Mouse (Mus musculus): ENCODE results near the gene Hspa1a. TPM values are rescaled to one million over a fixed set of nuclear protein-coding genes. Genes with fewer than 3 reads are reported as not detected.

Hspa1a gene
- 100 to 1,000 TPM; 322 to 373 TPM for total RNA-seq (2023)

DNA sequence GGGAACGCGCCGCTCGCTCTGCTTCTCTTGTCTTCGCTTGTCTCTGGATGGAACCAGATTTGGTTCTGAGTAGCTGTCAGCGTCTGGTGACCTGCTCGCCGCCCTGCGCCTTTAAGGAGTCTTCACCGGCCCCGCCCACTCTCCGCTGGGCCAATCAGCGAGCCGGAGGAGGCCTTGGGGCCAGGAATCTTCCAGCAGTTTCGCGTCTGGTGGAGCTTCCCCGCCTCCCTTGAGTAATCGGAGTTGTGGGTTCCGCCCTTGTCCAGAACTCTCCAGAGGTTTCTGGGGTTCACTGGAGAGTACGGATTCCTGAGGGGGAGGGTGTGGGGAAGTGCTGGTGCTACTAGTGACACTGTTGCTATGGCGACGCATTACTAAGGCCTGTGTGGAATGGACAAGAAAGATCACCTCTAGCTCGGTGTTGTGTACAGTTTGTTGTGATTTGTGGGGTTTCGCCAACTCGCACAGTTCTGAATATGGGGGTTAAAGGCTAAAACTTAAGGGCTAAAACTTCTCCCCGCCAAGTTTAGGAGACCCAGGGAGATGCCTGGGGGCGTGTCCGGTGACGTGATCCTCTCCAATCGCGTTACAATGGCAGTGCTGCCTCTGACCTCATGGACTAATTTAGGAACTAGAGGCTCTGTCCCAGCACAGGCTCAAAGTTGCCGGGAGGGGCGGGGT is at the start of gene Hspa1a, which contains the start of gene Hspa1l:
Gene Hspa1a (minus strand): TSS at position 88 of the 681 bp plus-strand sequence.
Gene Hspa1l (plus strand): TSS at position 635 of the 681 bp plus-strand sequence.

DNA sequence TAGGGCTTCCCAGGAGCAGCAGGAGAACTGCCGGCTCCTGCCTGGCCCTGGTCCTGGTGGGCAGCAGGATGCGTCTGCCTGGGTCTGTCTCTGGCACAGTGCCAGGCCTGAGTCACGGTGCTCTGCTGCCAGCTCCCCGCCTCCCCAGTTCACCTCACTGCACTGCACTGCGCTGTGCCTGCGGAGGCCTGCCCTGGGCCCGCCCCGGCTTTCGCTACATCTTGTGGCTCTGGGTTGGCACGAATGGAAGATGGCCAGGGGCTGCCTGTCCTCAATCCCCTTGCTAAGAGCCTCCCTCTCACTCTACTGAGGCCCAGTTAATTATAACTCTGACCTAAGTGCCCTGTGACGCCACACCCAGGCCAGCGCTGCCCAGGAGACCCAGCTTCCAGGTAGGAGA is 44.4 kb upstream of the Hspa1a start, which contains the start of gene Vwa7:
Gene Vwa7 (plus strand): TSS at position 204 of the 400 bp plus-strand sequence.

DNA sequence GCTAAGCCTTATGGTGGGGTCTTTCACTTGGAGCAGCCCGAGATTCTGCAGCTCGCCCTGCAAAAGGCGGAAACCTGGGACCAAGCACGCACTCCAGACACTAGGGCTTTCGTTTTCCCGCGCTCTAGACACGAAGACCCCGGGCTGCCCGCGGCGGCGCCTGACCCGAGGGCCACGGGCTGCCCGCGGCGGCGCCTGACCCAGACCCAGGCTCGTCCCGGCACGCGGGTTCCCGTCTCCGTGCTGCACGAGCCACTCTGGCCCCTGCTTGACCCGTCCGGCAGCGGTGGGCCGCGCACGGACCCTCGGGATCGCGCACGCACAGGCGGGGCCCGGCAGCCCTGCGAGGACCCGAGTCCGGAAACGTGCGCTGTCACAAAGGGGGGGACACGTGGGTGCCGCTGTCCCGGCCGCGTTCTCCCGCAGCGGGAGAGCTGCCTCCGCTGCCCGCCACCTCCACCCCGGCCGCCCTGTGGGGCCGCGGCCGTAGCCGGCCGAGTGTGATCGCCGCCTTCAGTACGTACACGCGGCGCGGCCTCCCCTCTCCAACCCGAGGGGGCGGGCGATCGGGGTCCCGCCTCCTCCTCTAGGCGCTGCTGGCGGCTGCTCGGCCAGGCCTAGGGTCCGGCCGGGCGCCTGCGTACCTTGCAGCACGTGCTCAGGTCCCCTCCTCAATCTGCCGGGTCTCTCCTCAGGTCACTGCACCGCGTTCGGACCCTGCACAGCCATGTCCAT is 28.9 kb upstream of the Hspa1a start, which contains the start of gene Vars:
Gene Vars (plus strand): TSS at position 271 of the 735 bp plus-strand sequence.

DNA sequence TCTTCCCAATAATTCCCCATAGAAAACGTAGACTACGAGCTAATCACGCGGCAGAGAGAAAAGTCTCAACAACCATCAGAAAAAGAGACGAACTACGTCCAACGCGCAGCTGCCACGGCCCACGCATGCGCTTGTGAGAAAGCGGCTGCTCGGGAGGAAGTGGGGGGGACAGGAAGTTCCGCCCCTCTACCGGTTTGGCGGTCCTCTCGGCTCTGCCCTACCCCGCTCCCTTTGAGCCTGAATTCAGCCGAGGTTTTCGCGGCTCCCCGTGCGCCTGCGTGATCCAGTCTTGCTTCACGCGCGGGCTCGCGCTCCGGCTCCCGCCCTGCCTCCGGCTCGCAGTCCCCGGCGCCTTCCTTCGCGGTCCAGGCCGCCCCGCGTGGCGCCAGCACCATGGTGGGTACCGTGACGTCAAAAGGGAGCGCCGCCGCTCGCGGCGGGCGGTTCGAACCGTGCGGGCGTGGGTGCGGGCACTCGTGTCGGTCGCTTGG is 9.8 kb upstream of the Hspa1a start, which contains the start of gene Lsm2:
Gene Lsm2 (plus strand): TSS at position 173 of the 491 bp plus-strand sequence.

DNA sequence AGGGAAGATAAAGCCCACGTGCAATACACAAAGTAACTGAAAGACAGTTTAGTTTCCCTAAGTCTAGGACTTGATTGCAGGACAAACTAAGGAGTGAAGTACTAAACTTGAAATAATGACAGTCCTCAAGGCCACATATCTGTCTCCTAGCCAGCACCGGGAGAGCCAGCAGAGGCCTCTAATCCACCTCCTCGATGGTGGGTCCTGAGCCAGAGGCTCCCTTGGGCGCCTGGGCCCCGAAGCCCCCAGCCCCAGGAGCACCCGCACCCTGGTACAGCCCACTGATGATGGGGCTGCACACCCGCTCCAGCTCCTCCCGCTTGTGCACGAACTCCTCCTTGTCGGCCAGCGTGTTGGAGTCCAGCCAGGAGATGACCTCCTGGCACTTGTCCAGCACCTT is 2.1 kb downstream of the Hspa1a start, which contains the start of gene Gm20481:
Gene Gm20481 (plus strand): TSS at position 91 of the 400 bp plus-strand sequence.

DNA sequence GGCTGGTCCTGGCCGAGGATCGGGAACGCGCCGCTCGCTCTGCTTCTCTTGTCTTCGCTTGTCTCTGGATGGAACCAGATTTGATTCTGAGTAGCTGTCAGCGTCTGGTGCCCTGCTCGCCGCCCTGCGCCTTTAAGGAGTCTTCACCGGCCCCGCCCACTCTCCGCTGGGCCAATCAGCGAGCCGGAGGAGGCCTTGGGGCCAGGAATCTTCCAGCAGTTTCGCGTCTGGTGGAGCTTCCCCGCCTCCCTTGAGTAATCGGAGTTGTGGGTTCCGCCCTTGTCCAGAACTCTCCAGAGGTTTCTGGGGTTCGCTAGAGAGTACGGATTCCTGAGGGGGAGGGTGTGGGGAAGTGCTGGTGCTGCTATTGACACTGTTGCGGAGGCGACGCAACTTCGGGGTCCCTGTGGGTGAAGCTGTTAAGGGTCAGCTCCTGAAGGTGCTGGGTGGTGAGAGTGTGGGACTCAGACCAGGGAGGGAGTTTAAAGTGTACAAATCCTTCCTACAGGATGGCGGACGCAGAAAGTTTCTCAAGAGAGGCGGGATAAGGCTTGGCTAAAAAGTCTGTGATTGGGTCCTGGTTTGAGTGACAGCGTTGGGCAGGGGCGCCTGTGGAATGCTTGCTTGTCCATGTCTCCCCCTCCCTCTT is 12.7 kb downstream of the Hspa1a start, which contains the start of gene Hspa1b:
Gene Hspa1b (minus strand): TSS at position 109 of the 649 bp plus-strand sequence.

DNA sequence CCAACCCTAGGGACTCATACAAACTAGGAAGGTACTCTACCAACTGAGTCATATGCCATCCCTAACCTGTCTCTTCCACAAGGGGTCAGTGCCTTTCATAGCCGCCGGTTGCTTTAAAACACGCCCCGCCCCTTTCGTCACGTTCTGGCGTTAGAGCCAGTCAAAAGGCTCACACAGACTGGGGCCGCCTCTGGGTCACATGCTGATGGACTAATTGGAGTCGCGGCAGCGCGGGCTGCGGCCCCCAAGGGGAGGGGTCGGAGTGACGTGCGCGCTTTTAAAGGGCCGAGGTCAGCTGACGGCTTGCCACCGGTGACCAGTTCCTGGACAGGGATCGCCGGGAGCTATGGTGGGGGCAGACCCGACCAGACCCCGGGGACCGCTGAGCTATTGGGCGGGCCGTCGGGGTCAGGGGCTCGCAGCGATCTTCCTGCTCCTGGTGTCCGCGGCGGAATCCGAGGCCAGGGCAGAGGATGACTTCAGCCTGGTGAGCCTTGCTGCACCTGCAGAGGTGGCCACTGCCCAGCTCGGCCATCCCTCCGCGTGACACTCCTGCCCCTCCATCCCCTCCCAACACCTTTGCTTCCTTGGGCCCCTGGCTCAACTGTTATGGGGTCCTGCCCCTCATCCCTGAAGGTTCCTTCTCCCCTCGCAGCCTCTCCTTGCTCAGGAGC is 40.8 kb downstream of the Hspa1a start, which contains the start of gene Neu1:
Gene Neu1 (plus strand): TSS at position 193 of the 674 bp plus-strand sequence.

Other genes with a start within 250 kb of the Hspa1a start
- 10 to 100 TPM in 1 of 2 experiments, 1 to 10 TPM in 1; 5.0 to 25.9 TPM for gene C4b, start 228.3 kb downstream of the Hspa1a start, total RNA-seq (2023)
- gene Cyp21a1, start 167.6 kb downstream of the Hspa1a start, total RNA-seq (2023): not detected
- 10 to 100 TPM; 64.1 to 71.7 TPM for gene Stk19, start 135.2 kb downstream of the Hspa1a start, total RNA-seq (2023)
- gene Dxo, start 135.1 kb downstream of the Hspa1a start, total RNA-seq (2023): 10 to 100 TPM; 48.5 to 48.9 TPM
- gene Skiv2l, start 121.9 kb downstream of the Hspa1a start, total RNA-seq (2023): 10 to 100 TPM; 83.5 to 92.5 TPM
- 10 to 100 TPM; 21.6 to 31.4 TPM for gene Nelfe, start 121.8 kb downstream of the Hspa1a start, total RNA-seq (2023)
- gene Cfb, start 109.6 kb downstream of the Hspa1a start, total RNA-seq (2023): 10 to 100 TPM; 10.9 to 15.3 TPM
- 1 to 10 TPM; 3.3 to 3.8 TPM for gene Zbtb12, start 92.7 kb downstream of the Hspa1a start, total RNA-seq (2023)
- gene Gm20547, start 90.1 kb downstream of the Hspa1a start, total RNA-seq (2023): not detected
- gene C2, start 73.9 kb downstream of the Hspa1a start, total RNA-seq (2023): 10 to 100 TPM; 16.6 to 17.2 TPM
- 100 to 1,000 TPM; 134 to 139 TPM for gene Ehmt2, start 73.7 kb downstream of the Hspa1a start, total RNA-seq (2023)
- not detected for gene Slc44a4, start 57.7 kb downstream of the Hspa1a start, total RNA-seq (2023)
- 10 to 100 TPM; 58.9 to 60.2 TPM for gene Neu1, start 40.9 kb downstream of the Hspa1a start, total RNA-seq (2023)
- gene Hspa1b, start 12.9 kb downstream of the Hspa1a start, total RNA-seq (2023): 100 to 1,000 TPM; 240 to 289 TPM
- gene Gm20481, start 2.2 kb downstream of the Hspa1a start, total RNA-seq (2023): not detected
- under 1 TPM; 0.55 to 0.76 TPM for gene Hspa1l, start 547 bp upstream of the Hspa1a start, total RNA-seq (2023)
- gene Lsm2, start 9.7 kb upstream of the Hspa1a start, total RNA-seq (2023): 10 to 100 TPM; 18.6 to 21.1 TPM
- gene Vars, start 28.8 kb upstream of the Hspa1a start, total RNA-seq (2023): 10 to 100 TPM; 89.4 to 93.9 TPM
- gene Vwa7, start 44.4 kb upstream of the Hspa1a start, total RNA-seq (2023): under 1 TPM in 1 of 2 experiments, not detected in 1; 0.16 TPM
- not detected for gene Sapcd1, start 55.9 kb upstream of the Hspa1a start, total RNA-seq (2023)
- 1 to 10 TPM; 1.0 to 2.2 TPM for gene Msh5, start 74.6 kb upstream of the Hspa1a start, total RNA-seq (2023)
- gene Clic1, start 77.8 kb upstream of the Hspa1a start, total RNA-seq (2023): 100 to 1,000 TPM; 258 to 267 TPM
- 1 to 10 TPM; 1.2 to 1.7 TPM for gene Ddah2, start 86.9 kb upstream of the Hspa1a start, total RNA-seq (2023)
- not detected for gene Ly6g6c, start 93.2 kb upstream of the Hspa1a start, total RNA-seq (2023)
- not detected for gene Mpig6b, start 94.0 kb upstream of the Hspa1a start, total RNA-seq (2023)
- gene Ly6g6e, start 104.7 kb upstream of the Hspa1a start, total RNA-seq (2023): not detected
- gene Ly6g6d, start 105.9 kb upstream of the Hspa1a start, total RNA-seq (2023): not detected
- not detected for gene Ly6g6f, start 113.5 kb upstream of the Hspa1a start, total RNA-seq (2023)
- 10 to 100 TPM; 58.8 to 60.6 TPM for gene Abhd16a, start 117.1 kb upstream of the Hspa1a start, total RNA-seq (2023)
- not detected for gene Ly6g5c, start 136.1 kb upstream of the Hspa1a start, total RNA-seq (2023)
- gene Ly6g5b, start 143.3 kb upstream of the Hspa1a start, total RNA-seq (2023): under 1 TPM; 0.42 to 0.61 TPM
- gene Gpank1, start 149.3 kb upstream of the Hspa1a start, total RNA-seq (2023): 10 to 100 TPM; 22.2 to 30.3 TPM
- 100 to 1,000 TPM; 133 to 155 TPM for gene Csnk2b, start 149.9 kb upstream of the Hspa1a start, total RNA-seq (2023)
- 10 to 100 TPM; 15.5 to 25.3 TPM for gene D17H6S53E, start 154.2 kb upstream of the Hspa1a start, total RNA-seq (2023)
- gene Apom, start 159.9 kb upstream of the Hspa1a start, total RNA-seq (2023): not detected
- gene Bag6, start 163.0 kb upstream of the Hspa1a start, total RNA-seq (2023): 100 to 1,000 TPM; 324 to 360 TPM
- gene Prrc2a, start 192.7 kb upstream of the Hspa1a start, total RNA-seq (2023): 100 to 1,000 TPM; 227 to 228 TPM
- gene Aif1, start 203.9 kb upstream of the Hspa1a start, total RNA-seq (2023): 100 to 1,000 TPM; 172 to 206 TPM
- gene Lst1, start 216.3 kb upstream of the Hspa1a start, total RNA-seq (2023): 100 to 1,000 TPM; 935 to 974 TPM
- gene Ltb, start 222.3 kb upstream of the Hspa1a start, total RNA-seq (2023): 10 to 100 TPM; 72.7 to 86.4 TPM
- 10 to 100 TPM; 57.3 to 92.8 TPM for gene Tnf, start 229.9 kb upstream of the Hspa1a start, total RNA-seq (2023)
- gene Lta, start 233.2 kb upstream of the Hspa1a start, total RNA-seq (2023): not detected
- gene Gm16181, start 248.7 kb upstream of the Hspa1a start, total RNA-seq (2023): 1 to 10 TPM in 1 of 2 experiments, not detected in 1; 1.3 TPM

All from monocyte, adult 59 days (primary cell).